Mouse (Mus musculus): Measurements from ENCODE around the gene Mettl17.
"Not testable (repeated sequence)": the region's sequence is repeated elsewhere in the genome, so short reads cannot be mapped to it uniquely, and the experiment has no call there.

Gene Mettl17

GRCm38 (mm10) chr14:51884598-51885331 is at the start of gene Mettl17:
Gene Mettl17 (plus strand): TSS chr14:51884842.
- in situ Hi-C loops (cut with MboI, MseI), result loop anchor here (25.0 kb wide), 1 partner anchor 947 kb away; the partner anchor contains the start of genes Gm49342, Pip4p1 and Pnp

GRCm38 (mm10) chr14:51838480-51838879 is 46.2 kb upstream of the Mettl17 start:
- in situ Hi-C loops (cut with MboI, MseI), result not testable (repeated sequence)

GRCm38 (mm10) chr14:51842250-51842649 is 42.4 kb upstream of the Mettl17 start:
- in situ Hi-C loops (cut with MboI, MseI), result no loop called here

GRCm38 (mm10) chr14:51842781-51843180 is 41.9 kb upstream of the Mettl17 start:
- in situ Hi-C loops (cut with MboI, MseI), result no loop called here

GRCm38 (mm10) chr14:51843882-51844281 is 40.8 kb upstream of the Mettl17 start:
- in situ Hi-C loops (cut with MboI, MseI), result no loop called here

GRCm38 (mm10) chr14:51846566-51846965 is 38.1 kb upstream of the Mettl17 start:
- in situ Hi-C loops (cut with MboI, MseI), result no loop called here

- in situ Hi-C loops (cut with MboI, MseI), result not testable (repeated sequence)
Observed at GRCm38 (mm10) chr14:51851006-51851405, 33.6 kb upstream of the Mettl17 start.

- in situ Hi-C loops (cut with MboI, MseI), result no loop called here
Observed at GRCm38 (mm10) chr14:51853399-51853798, 31.2 kb upstream of the Mettl17 start, which contains the start of gene Ear6. Gene Ear6 (plus strand): TSS chr14:51853699.

GRCm38 (mm10) chr14:51855280-51855679 is 29.4 kb upstream of the Mettl17 start:
- in situ Hi-C loops (cut with MboI, MseI), result not testable (repeated sequence)

GRCm38 (mm10) chr14:51863603-51864002 is 21.0 kb upstream of the Mettl17 start:
- in situ Hi-C loops (cut with MboI, MseI), result not testable (repeated sequence)

GRCm38 (mm10) chr14:51870756-51871155 is 13.9 kb upstream of the Mettl17 start:
- in situ Hi-C loops (cut with MboI, MseI), result no loop called here

- in situ Hi-C loops (cut with MboI, MseI), result no loop called here
Observed at GRCm38 (mm10) chr14:51871741-51872140, 12.9 kb upstream of the Mettl17 start.

GRCm38 (mm10) chr14:51877517-51877916 is 7.1 kb upstream of the Mettl17 start:
- in situ Hi-C loops (cut with MboI, MseI), result loop anchor here (25.0 kb wide), 1 partner anchor 940 kb away; the partner anchor contains the start of genes Gm49342, Pip4p1 and Pnp

- in situ Hi-C loops (cut with MboI, MseI), result loop anchor here (25.0 kb wide), 1 partner anchor 946 kb away; the partner anchor contains the start of genes Gm49342, Pip4p1 and Pnp
Observed at GRCm38 (mm10) chr14:51883527-51884030, 1.1 kb upstream of the Mettl17 start.

- in situ Hi-C loops (cut with MboI, MseI), result loop anchor here (25.0 kb wide), 1 partner anchor 947 kb away; the partner anchor contains the start of genes Gm49342, Pip4p1 and Pnp
Observed at GRCm38 (mm10) chr14:51884031-51884544, 554 bp upstream of the Mettl17 start.

GRCm38 (mm10) chr14:51886051-51886450 is 1.4 kb downstream of the Mettl17 start:
- in situ Hi-C loops (cut with MboI, MseI), result loop anchor here (25.0 kb wide), 1 partner anchor 949 kb away; the partner anchor contains the start of genes Gm49342, Pip4p1 and Pnp

GRCm38 (mm10) chr14:51889833-51890232 is 5.2 kb downstream of the Mettl17 start:
- in situ Hi-C loops (cut with MboI, MseI), result loop anchor here (25.0 kb wide), 1 partner anchor 953 kb away; the partner anchor contains the start of genes Gm49342, Pip4p1 and Pnp

GRCm38 (mm10) chr14:51892191-51892939 is 7.7 kb downstream of the Mettl17 start, which contains the start of gene Slc39a2:
Gene Slc39a2 (plus strand): TSS chr14:51892889.
- in situ Hi-C loops (cut with MboI, MseI), result loop anchor here (25.0 kb wide), 1 partner anchor 955 kb away; the partner anchor contains the start of genes Gm49342, Pip4p1 and Pnp

- in situ Hi-C loops (cut with MboI, MseI), result loop anchor here (25.0 kb wide), 1 partner anchor 956 kb away; the partner anchor contains the start of genes Gm49342, Pip4p1 and Pnp
Observed at GRCm38 (mm10) chr14:51893094-51893794, 8.6 kb downstream of the Mettl17 start.

- in situ Hi-C loops (cut with MboI, MseI), result loop anchor here (25.0 kb wide), 1 partner anchor 957 kb away; the partner anchor contains the start of genes Gm49342, Pip4p1 and Pnp
Observed at GRCm38 (mm10) chr14:51893809-51894208, 9.2 kb downstream of the Mettl17 start.
